ENCODE assay signal across 8 mouse cellular contexts in the genomic region with DNA sequence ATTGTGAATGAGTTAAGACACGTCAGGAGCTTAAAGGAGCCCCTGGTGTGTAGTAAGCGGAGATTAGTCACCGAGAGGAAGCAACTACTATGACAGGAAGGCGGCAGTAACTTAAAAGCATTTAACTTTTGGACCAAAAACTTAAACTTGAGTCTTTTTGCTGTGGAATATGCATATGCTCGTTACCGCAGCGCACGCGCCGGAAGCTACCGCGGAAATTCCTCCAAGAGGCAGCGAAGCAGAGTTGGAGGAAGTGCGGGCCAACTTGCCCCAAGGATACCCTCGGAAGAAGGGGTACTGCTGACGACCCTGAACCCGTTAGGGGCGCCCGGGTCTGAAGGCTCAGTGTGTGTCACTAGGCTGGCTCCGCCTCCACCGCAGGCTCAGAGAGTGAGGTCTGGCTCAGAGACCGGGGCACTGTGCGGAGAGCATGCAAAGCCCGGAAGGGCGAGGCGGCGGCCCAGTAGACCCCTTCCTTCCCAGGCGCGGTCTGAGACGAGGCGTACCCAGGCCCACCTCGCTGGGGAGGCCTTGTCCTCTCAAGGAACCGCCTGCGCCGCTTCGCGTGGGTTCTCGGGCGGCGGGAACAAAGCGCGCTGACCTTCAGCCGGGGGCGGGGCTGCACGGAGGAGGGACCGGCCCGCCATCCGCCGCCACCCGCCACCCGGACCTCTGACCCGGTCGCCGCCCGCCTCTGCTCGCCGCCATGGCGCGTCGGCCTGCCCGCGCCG. TPM values are rescaled to one million over a fixed set of nuclear protein-coding genes. Genes with fewer than 3 reads are reported as not detected.
A peak's percentile ranks its signal among the peaks of the same experiment; 100 is the strongest.
DNase-seq lines count a peak whose midpoint lies in the region; ATAC-seq lines count a peak whose summit lies in the region.

No protein-coding gene starts in this region.

- peak overlapping the region; percentile 95 for H3K4me3 ChIP-seq in heart, embryonic 11.5 days (ENCODE audit: low read depth, low read length)
- peak overlapping the region; percentile 94 for H3K4me3 ChIP-seq in forebrain, embryonic 14.5 days (ENCODE audit: low read depth, low read length)
- H3K4me3 ChIP-seq in liver, embryonic 11.5 days (ENCODE audit: low read depth, low read length), result peak overlapping the region; percentile 95
- H3K4me3 ChIP-seq in neural tube, embryonic 15.5 days (replicated peaks), result peak overlapping the region; percentile 96

- no peak for DNase-seq in heart, adult 8-10 months (ENCODE audit: low spot score)
- DNase-seq in 3T3-L1 (ENCODE audit: low read depth, low spot score) (peak; percentile 53), WW6 (ENCODE audit: low read depth, low spot score) (peak; percentile 13)
- DNase-seq in forebrain, embryonic 14.5 days (ENCODE audit: low spot score), result peak; percentile 55
- DNase-seq in liver, embryonic 11.5 days (ENCODE audit: low spot score), result no peak
- no peak for DNase-seq in cerebellum, adult 9-11 months

- H3K27ac ChIP-seq in heart, embryonic 11.5 days (ENCODE audit: low read depth, low read length), result peak overlapping the region; percentile 94
- peak overlapping the region; percentile 92 for H3K27ac ChIP-seq in forebrain, embryonic 14.5 days (ENCODE audit: low read depth, low read length)
- peak overlapping the region; percentile 85 for H3K27ac ChIP-seq in liver, embryonic 11.5 days (ENCODE audit: low read depth, low read length)
- peak overlapping the region; percentile 91 for H3K27ac ChIP-seq in neural tube, embryonic 15.5 days (replicated peaks)

- no peaks in the 10 kb centered on the region for H3K36me3 ChIP-seq in heart, embryonic 11.5 days (ENCODE audit: control insufficient read depth, insufficient read depth, low read length)
- H3K36me3 ChIP-seq in forebrain, embryonic 14.5 days (ENCODE audit: control insufficient read depth, insufficient read depth, low read length), result no peaks in the 10 kb centered on the region; the same call in 1 of the 2 replicates
- no peaks in the 10 kb centered on the region; the same call in 1 of the 2 replicates for H3K36me3 ChIP-seq in liver, embryonic 11.5 days (ENCODE audit: control insufficient read depth, insufficient read depth, low read length)
- 0 out of 2 replicates have a peak, but pooled peaks cover 7% of the 10 kb centered on the region for H3K36me3 ChIP-seq in neural tube, embryonic 15.5 days

- under 1% methylated on average over 56 of the region's 63 CpGs for WGBS in heart, embryonic 11.5 days (ENCODE audit: insufficient replicate concordance)
- under 1% methylated on average over 47 of the region's 63 CpGs for WGBS in forebrain, embryonic 14.5 days
- under 1% methylated on average over 56 of the region's 63 CpGs for WGBS in liver, embryonic 11.5 days
- under 1% methylated on average over 45 of the region's 63 CpGs for WGBS in neural tube, embryonic 15.5 days

- peaks cover 8% of the 10 kb centered on the region; the same call in 1 of the 2 replicates for H3K4me1 ChIP-seq in heart, embryonic 11.5 days (ENCODE audit: control insufficient read depth, insufficient read depth, low read length)
- peaks cover 17% of the 10 kb centered on the region for H3K4me1 ChIP-seq in forebrain, embryonic 14.5 days (ENCODE audit: control insufficient read depth, insufficient read depth, low read length)
- peaks cover 19% of the 10 kb centered on the region for H3K4me1 ChIP-seq in liver, embryonic 11.5 days (replicated peaks; ENCODE audit: control insufficient read depth, insufficient read depth, low read length)
- H3K4me1 ChIP-seq in neural tube, embryonic 15.5 days, result peaks cover 47% of the 10 kb centered on the region

- peak overlapping the region; percentile 94 for H3K9ac ChIP-seq in heart, embryonic 11.5 days (ENCODE audit: low read depth, low read length)
- peak overlapping the region; percentile 92 for H3K9ac ChIP-seq in forebrain, embryonic 14.5 days (ENCODE audit: low read length)
- peak overlapping the region; percentile 97 for H3K9ac ChIP-seq in liver, embryonic 11.5 days (ENCODE audit: low read depth, low read length)
- peak overlapping the region; percentile 93 for H3K9ac ChIP-seq in neural tube, embryonic 15.5 days (replicated peaks)

- ATAC-seq in heart, embryonic 11.5 days (replicated peaks; ENCODE audit: insufficient number of reproducible peaks, low FRiP score, low TSS enrichment), result peak; percentile 82
- peak; percentile 73 for ATAC-seq in forebrain, embryonic 14.5 days
- ATAC-seq in liver, embryonic 11.5 days (replicated peaks; ENCODE audit: low FRiP score), result peak; percentile 79
- ATAC-seq in neural tube, embryonic 15.5 days (ENCODE audit: low FRiP score), result peak; percentile 76

- no peaks in the 10 kb centered on the region for H3K27me3 ChIP-seq in heart, embryonic 11.5 days (ENCODE audit: control insufficient read depth, insufficient read depth, low read length)
- H3K27me3 ChIP-seq in forebrain, embryonic 14.5 days (replicated peaks; ENCODE audit: control insufficient read depth, insufficient read depth, low read length), result no peaks in the 10 kb centered on the region
- H3K27me3 ChIP-seq in liver, embryonic 11.5 days (replicated peaks; ENCODE audit: control insufficient read depth, insufficient read depth, low read length), result no peaks in the 10 kb centered on the region
- H3K27me3 ChIP-seq in neural tube, embryonic 15.5 days (replicated peaks), result no peaks in the 10 kb centered on the region

- H3K4me2 ChIP-seq in heart, embryonic 11.5 days, result peak overlapping the region; percentile 71
- peak overlapping the region; percentile 86 for H3K4me2 ChIP-seq in forebrain, embryonic 14.5 days (ENCODE audit: low read length)
- H3K4me2 ChIP-seq in liver, embryonic 11.5 days, result peak overlapping the region; percentile 73
- peak overlapping the region; percentile 80 for H3K4me2 ChIP-seq in neural tube, embryonic 15.5 days

- no peaks in the 10 kb centered on the region for H3K9me3 ChIP-seq in heart, embryonic 11.5 days (replicated peaks; ENCODE audit: control insufficient read depth, low read length)
- no peaks in the 10 kb centered on the region for H3K9me3 ChIP-seq in forebrain, embryonic 14.5 days (replicated peaks; ENCODE audit: control insufficient read depth, low read length)
- H3K9me3 ChIP-seq in liver, embryonic 11.5 days (ENCODE audit: control insufficient read depth, low read length), result no peaks in the 10 kb centered on the region
- no peaks in the 10 kb centered on the region for H3K9me3 ChIP-seq in neural tube, embryonic 15.5 days (replicated peaks)

RNA-seq across cellular contexts. Expression of a gene that starts 0.5 kb away (rescaled TPM):
- 121 and 176 TPM in 2 replicates for polyA plus RNA-seq in heart, embryonic 11.5 days (2014; fragmentation: Nextera tagmentation; extraction: Ambion mirVana)
- 100 to 1,000 TPM; 172 to 189 (median 180) TPM for total RNA-seq in heart, adult 8-10 months (2022)
- 179 and 180 TPM in 2 replicates for polyA plus RNA-seq in forebrain, embryonic 14.5 days (2014; fragmentation: Nextera tagmentation; extraction: Ambion mirVana)
- 133 and 139 TPM in 2 replicates for polyA plus RNA-seq in liver, embryonic 11.5 days (2014; fragmentation: Nextera tagmentation; extraction: Ambion mirVana)
- polyA plus RNA-seq in neural tube, embryonic 15.5 days (2015; fragmentation: Nextera tagmentation; extraction: Ambion mirVana), result 299 and 302 TPM in 2 replicates

RNA-seq across cellular contexts. Expression of a gene that starts 45.4 kb away (rescaled TPM):
- polyA plus RNA-seq in heart, embryonic 11.5 days (2014; fragmentation: Nextera tagmentation; extraction: Ambion mirVana), result 1.3 and 2.6 TPM in 2 replicates
- total RNA-seq in heart, adult 8-10 months (2022), result not detected
- 0.32 TPM in 1 of 2 replicates, not detected in the other for polyA plus RNA-seq in forebrain, embryonic 14.5 days (2014; fragmentation: Nextera tagmentation; extraction: Ambion mirVana)
- 11.9 and 16.4 TPM in 2 replicates for polyA plus RNA-seq in liver, embryonic 11.5 days (2014; fragmentation: Nextera tagmentation; extraction: Ambion mirVana)
- 1.0 and 1.3 TPM in 2 replicates for polyA plus RNA-seq in neural tube, embryonic 15.5 days (2015; fragmentation: Nextera tagmentation; extraction: Ambion mirVana)

RNA-seq across cellular contexts. Expression of a gene that starts 51.5 kb away (rescaled TPM):
- 27.9 and 30.6 TPM in 2 replicates for polyA plus RNA-seq in heart, embryonic 11.5 days (2014; fragmentation: Nextera tagmentation; extraction: Ambion mirVana)
- total RNA-seq in heart, adult 8-10 months (2022), result 10 to 100 TPM; 18.4 to 25.1 (median 22.4) TPM
- polyA plus RNA-seq in forebrain, embryonic 14.5 days (2014; fragmentation: Nextera tagmentation; extraction: Ambion mirVana), result 51.5 and 59.2 TPM in 2 replicates
- 100 and 107 TPM in 2 replicates for polyA plus RNA-seq in liver, embryonic 11.5 days (2014; fragmentation: Nextera tagmentation; extraction: Ambion mirVana)
- polyA plus RNA-seq in neural tube, embryonic 15.5 days (2015; fragmentation: Nextera tagmentation; extraction: Ambion mirVana), result 70.3 and 72.4 TPM in 2 replicates

Comparison
In these comparisons a context has a peak if more than half of its experiments do, and no peak if none do; other contexts are left out.
1. DNase-seq: peak in 3T3-L1 (single experiment), WW6 (single experiment) and forebrain, embryonic 14.5 days (single experiment); none in heart, adult 8-10 months (single experiment), liver, embryonic 11.5 days (single experiment) and cerebellum, adult 9-11 months (single experiment).
2. Peak in every context shown above with its lines, with median percentiles within 50 percentile points of each other: ATAC-seq, H3K27ac ChIP-seq, H3K4me2 ChIP-seq, H3K4me3 ChIP-seq and H3K9ac ChIP-seq.